Mouse (Mus musculus) right cerebral cortex, postnatal 14 days (tissue): ENCODE results near the gene Btd.
"Not testable (repeated sequence)": the region's sequence is repeated elsewhere in the genome, so short reads cannot be mapped to it uniquely, and the experiment has no call there.

Experiments used
- DNase-seq: peaks from one replicate; pipeline ENCODE4 v3.0.0; 2022

Gene Btd

DNA sequence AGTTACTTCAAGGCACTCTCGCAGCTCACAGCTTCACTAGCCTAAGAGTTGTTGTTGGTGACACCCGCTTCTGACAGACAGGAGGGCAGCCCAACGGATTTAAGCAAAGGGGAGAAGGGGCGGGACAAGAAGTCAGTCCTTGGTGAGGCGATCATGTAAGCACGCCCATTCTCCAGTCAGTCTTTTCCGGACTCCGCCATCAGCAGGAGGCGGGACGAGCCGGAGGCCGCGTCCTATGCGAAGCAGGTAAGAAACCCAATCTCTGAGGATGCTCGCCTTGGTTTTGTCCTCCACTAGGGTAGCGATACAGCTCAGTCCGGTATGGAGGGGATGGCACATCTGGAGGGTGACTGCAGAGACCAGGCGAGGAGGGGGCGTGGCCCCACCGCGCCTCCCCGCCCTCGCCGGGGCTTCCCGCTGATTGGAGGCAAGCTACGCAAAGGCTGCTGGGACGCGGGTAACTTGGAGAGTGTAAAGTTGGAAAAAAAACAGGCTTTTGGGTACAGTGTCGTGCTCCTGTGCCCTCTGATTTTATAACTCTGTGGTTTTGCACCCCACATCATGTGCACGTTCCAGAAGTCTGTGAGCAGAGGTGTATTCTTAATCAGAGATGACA lies at the start of gene Btd, which contains the start of gene Hacl1:
Btd (plus strand) TSS at position 139 of the 616 bp plus-strand sequence.
Hacl1 (minus strand) TSS at position 397 of the 616 bp plus-strand sequence.
- peak; percentile 69 for DNase-seq

DNA sequence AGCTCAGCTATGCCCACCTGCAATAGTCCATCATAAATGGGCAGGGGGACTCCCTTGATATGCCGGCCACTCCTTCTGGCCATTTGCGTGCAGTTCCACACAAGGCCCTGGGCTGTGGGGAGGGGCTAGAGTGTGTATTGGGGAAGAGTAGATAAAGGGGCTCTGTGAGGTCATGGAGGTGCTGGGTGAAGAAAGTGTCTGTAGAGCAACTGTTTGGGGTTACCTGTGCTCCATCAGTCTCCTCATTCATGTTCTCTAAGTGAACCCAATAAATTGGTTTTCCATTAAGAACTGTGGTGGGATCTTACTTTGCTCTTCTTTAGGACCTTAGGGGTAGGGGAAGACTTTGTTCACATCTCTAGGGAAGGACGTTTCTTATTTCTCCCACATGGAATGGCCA lies 49.6 kb upstream of the Btd start, which contains the start of gene Colq:
Colq (minus strand) TSS at position 101 of the 400 bp plus-strand sequence.
- no peak for DNase-seq

DNA sequence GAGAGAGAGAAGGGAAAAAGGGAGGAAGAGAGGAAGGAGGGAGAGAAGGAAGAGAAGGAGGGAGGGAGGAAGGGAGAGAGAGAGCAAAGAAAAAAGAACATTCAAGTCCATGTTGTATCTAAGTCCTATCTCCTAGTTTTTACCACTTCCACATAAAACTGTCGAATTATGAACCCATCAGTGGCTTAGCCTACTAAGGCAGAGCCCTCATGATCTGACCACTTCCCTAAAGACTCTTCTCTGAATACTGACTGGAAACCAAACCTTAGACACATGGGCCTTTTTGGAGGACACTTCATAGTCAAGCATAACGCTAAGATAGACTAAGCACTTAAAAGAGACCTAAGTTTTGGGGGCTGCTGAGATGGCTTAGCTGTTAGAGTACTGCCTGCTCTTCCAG lies 47.8 kb upstream of the Btd start:
- no peak for DNase-seq

DNA sequence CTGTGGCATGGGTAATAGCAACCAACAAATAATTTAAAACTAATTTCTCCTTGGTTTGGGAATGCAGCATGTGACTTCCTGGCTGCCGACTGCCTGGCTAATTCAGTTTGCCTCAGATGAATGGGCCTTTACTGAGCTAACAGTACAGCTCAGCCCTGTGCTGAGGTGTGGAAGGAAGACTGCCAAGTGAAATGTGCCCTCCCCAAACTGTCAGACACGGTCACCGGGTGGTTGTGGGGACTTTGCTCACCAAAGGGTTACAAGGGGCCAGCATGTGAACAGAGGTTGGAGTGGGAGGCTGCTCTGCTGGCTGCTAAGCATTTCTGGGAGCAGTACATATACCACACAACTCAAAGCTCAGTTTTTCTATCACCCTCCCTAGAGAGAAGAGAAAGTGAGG lies 46.1 kb upstream of the Btd start:
- DNase-seq: no peak

DNA sequence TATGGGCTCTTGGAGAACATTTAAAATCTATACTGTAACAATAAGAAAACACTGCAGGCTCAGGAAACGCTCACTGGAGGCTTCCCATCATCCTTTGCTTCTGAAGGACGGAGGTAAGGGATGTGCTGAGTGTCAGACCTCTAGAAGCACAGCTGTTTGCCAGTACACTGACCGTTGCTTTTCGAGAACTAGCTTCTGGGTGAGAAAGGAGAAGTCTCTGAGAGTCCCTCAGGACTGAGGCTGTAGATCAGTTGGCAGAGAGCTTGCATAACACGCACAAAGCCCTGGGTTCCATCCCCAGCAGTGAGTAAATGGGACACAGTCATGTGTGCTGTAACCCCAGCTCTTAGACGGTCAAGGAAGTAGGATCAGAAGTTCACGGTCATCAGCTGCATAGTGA lies 44.4 kb upstream of the Btd start:
- no peak for DNase-seq

DNA sequence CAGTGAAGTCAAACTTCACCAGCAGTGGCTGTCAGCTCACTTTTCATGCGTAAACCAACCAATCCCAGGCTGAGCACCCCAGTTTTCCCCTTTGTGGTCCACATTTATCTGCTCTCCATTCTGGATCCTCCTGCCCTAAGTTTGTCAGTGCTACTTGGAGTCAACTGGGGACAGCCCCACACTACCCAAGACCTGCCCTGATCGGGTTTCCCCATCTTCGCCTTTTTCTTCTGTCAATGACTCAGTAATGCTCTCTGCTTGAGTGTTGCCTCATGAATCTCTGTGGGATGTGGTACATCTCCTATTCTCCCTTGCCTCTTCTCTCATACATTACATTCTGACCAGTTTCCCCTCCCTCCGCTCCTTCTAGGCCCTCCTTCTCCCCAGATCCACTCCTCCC lies 43.4 kb upstream of the Btd start:
- DNase-seq: no peak

DNA sequence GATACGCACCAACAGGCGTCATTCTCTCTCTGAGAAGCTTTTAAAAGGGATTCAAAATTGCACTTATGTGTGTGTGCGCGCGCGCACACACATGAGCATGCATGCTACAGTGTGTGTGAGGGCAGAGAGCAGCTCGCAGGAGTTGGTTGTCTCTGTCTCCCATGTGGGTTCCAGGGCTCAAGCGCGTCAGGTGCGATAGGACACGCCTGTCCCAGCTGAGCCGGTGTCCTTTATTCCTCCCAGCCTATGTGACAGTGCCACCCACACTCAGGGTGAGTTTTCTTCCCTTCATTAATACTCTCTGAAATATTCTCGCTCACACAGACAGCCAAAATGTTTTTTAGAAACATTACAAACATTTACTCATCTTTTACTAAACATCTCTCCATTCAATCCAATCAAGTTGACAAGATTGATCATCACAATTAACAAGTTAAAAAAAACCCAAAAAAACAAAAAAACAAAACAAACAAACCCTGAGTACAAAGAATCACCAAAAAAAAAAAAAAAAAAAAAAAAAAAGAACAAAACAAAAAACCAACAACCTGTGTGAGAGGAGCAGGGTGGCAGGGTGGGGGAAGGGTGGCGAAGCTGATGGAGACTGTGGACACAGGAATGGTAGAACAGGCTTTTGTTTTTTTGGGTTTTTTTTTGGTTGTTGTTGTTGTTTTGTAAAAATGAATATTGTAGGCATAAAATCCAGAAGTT lies 38.8 kb upstream of the Btd start:
- DNase-seq: no peak

DNA sequence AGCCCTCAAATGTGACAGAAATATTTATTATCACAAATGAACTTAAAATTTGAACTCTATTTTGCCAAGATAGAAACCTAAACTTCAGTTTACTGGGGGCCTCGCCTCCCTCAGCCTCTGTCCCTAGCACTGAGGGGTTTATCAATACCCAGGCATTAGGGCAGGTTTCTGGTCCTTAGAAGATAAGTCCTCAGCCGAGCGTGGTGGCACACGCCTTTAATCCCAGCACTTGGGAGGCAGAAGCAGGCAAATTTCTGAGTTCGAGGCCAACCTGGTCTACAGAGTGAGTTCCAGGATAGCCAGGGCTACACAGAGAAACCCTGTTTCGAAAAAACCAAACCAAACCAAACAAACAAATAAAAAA lies 38.2 kb upstream of the Btd start:
- DNase-seq: not testable (repeated sequence)

DNA sequence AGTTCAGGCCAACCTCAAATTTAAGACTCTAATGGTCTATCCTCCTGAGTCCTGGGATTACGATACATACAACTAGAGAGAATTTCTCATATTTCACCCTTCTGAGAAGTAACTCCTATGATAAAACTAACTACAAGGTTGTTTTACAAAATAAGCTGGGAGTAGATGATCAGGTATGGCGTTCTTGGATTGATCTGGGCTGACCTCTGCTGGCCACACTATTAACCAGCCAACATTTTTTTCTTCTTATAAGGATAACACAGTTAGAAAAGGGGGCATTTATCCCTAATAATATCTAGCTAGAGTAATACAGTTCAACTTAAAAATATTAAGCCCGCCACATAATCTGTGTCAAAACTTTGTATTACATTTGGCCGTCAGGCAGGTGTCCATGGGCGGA lies 35.9 kb upstream of the Btd start:
- no peak for DNase-seq

DNA sequence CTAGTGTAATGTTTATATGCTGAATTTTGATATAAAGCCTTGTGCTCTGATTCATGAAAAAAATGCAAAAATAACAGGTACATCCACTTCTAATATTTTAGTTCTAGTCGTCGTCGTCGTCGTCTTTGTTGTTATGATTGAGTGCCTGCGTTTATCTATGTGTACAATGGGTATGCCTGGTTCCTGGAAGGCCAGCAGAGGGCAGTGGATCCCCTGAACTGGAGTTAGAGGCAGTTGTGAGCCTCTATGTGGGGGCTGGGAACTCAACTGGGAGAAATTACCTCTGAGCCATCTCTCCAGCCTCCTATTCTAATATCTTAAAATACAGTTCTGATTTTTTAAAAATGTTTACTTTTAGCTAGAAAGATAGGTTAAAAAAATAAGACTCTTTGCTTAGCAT lies 35.3 kb upstream of the Btd start:
- no peak for DNase-seq

DNA sequence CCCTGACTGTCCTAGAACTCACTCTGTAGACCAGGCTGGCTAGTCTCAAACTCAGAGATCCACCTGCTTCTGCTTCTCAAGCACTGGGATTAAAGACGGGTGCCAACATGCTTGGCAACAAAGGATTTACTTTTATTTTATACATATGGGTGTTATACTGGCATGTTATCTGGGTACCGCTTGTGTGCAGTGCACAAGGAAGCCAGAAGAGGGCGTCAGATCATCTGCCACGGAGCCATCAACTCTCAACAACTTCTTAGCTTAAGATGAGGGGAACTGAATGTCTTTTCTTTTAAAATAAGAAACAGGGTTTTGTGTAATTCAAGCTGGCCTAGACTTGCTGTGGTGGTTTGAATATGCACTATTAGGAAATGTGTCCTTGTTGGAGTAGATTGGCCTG lies 28.8 kb upstream of the Btd start:
- no peak for DNase-seq

DNA sequence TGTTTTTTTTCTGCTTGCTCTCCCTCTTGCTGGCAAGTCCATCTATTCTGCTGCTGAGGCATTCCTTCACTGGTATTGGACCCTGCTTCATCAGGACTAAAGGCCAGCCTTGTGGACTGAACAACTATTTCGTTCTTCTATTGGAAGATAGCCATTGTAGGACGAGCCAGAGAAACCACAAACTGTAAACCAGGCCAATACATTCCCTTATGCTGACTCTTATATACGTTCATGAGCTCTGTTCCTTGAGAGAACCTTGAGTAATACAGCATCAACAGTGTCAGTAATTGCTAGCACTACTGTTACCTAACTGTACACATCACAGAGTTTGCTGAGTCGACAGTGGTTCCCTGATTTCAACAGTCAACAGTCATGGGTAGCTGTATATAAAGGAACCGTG lies 27.2 kb upstream of the Btd start:
- DNase-seq: no peak

DNA sequence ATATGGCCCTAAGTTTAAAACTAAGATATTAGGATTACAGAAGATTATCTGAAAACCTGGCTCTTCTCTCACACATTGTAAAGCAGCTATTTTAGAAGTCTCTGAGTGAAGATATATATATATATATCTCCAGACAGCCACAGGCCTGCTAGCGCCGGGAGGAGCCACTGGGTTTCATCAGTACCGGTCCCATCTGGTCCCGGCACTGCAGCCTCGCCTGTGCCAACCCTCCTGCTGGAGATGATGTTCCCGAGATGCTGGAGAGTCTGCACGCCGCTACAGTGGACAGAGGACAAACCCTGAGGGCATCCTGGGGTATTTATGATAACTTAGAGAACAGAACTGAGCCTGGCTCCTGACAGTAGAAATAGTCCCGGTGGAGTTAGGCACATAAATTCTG lies 23.6 kb upstream of the Btd start:
- DNase-seq: peak; percentile 18

DNA sequence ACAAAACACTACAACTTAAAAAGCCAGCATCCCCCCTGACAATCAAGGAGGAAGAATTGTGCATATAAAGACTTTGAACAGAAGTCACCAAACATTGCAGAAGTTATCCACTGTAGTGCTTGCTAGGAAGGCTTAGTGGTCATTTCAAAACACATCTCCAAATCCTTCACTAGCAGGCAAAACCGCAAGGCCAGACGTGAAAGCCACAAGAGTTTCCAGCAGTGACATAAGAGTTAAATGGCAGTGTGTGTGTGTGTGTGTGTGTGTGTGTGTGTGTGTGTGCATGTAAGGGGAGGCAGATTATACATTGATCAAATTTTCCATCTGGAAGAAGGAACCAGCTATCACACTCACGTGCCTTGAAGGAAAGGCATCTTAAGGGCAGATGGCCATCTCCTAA lies 22.8 kb upstream of the Btd start:
- DNase-seq: no peak

DNA sequence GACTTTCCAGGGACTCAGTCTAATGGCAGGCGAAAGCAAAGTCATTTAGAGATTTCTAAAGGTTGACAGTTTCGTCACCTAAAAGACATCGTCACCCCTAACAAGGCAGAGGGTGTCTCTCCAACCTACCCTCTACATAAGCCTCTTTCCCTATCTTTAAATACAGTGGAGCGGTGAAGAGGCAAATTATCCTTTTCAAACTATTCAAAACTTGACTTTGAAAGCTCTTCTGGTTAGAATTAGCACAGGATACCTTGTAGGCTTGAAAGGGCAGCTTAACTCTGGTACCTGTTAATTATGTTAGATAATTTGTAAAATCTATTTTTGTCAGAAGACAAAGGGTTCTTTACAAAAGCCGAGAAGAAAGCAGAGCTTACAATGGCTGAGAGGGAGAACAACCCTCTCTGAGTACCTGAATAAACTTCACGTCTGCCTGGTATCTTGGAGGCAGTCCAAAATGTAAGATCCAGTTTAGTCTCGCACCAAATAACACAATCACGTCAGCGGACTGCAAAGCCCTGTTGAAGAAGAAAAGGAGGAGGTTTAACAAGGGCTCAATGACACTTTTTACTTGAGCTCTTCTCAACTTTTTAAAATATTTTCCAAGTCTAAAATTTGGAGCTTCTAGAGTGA lies 20.1 kb upstream of the Btd start:
- DNase-seq: no peak

DNA sequence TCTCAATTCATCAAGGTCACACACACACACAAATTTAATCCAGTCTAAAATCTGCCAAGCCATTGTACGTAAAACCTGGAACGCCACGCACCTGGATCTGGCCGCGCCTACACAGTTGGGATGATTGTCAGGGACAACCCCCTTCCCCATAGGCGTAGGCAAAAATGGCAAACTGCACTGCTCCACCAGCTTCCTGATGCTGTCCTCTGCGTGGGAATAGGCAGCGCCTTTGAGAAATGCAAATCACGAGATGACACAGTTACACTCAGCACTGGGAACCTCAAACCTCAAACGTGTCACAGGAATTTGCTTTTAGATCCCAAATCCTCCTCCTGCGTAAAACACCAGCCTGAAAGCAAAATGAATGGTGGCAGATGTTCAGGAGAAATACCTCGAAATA lies 18.1 kb upstream of the Btd start:
- DNase-seq: peak; percentile 26

DNA sequence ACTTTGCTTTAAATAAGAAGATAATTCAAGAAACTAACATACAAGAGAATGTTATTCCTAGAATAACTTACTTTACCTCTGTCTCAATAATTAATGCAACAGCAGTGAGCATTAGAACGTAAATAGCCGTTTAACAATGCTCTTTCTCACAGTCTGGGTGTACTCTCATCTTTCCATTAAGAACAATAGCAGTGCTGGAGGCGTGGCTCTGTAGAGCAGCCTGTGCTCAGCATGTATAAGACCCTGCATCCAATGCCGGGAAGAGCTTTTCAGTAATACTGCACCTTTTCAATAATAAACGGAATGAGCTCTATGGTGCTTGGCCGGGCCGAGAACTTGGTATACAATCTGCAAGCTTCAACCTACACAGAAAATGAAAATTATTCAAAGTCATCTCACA lies 10.2 kb upstream of the Btd start:
- no peak for DNase-seq

DNA sequence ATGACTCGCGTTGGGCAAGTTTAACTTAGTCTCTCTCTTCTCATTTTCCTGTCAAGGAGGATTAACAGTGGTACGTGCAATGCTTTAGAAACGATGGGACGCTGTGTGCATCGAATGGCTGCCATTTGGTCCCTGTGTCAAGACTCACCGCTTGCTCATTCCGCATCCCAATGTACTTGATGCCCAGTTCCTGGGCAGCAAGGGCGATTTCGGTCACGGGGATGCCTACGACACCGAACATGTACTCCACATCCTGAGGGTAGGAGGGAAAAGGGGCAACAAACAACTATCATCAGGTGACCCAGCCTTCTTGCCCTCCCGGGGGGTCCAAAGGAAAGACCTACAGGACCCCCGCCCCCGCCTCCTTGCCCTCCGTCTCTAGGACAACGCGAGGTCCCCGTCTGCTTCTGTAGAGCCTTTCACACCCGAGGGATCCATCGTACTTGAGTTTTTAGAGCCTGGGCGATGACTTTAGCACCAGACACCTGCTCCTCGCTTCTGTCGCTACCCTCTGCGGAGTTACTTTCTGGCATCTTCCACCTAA lies 410 bp upstream of the Btd start, which contains the start of gene Gm49387:
Gm49387 (minus strand) TSS at position 533 of the 544 bp plus-strand sequence.
- DNase-seq: no peak

DNA sequence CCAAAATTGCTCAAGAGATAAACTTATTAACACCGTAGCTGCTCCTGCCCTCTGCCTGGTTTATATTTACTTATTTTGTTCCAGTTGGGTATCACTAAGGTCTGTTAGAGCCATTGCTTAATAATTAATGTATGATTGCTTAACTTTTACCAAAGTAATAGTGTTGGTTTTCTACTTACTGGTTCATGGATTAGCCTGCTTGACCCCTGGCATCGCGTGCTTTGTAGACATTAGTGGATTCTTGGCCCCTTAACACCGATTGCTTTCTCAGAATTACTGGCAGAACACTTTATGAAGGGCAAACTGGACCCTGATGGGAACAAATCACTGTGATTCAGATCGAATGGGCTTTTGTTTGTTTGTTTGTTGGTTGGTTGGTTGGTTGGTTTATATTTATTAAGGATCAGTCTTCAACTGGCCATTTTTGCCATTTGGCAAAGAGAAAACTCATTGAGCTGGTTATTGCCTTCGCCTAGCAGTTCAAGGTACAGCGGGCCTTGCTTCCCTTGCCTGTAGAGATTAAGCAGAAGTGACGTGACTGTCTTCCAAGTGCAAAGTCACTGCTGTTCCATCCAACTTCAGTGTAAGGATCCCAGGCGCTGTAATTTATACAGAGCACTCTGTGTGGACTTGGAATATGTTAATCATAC lies 803 bp downstream of the Btd start:
- no peak for DNase-seq

DNA sequence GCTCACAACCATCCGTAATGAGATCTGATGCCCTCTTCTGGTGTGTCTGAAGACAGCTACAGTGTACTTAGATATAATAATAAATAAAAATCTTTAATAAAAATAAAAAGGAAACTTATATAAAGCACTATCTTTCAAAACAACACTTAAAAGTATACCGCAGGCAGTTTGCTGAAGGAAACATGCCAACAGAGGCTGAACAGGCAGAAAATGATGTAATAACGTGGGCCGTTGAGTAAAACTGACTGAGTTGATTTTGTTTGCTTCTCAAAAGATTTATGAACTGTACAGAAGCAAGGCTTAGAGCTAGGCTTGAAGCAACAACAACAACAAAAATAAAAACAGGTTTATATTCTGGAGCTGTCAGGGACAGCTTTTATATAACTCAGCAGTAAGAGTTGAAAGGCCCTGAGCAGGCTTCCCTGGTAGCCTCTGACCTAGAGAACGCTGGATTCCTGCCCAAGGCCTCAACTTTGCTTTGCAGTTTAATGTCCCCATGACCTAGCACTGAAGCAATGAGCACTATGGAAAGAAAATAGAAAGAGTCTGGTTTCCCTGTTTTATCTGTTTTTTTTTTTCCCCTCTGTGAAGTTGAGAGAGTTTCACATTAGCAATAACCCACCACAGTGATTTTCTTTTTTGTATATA lies 3.5 kb downstream of the Btd start:
- no peak for DNase-seq

DNA sequence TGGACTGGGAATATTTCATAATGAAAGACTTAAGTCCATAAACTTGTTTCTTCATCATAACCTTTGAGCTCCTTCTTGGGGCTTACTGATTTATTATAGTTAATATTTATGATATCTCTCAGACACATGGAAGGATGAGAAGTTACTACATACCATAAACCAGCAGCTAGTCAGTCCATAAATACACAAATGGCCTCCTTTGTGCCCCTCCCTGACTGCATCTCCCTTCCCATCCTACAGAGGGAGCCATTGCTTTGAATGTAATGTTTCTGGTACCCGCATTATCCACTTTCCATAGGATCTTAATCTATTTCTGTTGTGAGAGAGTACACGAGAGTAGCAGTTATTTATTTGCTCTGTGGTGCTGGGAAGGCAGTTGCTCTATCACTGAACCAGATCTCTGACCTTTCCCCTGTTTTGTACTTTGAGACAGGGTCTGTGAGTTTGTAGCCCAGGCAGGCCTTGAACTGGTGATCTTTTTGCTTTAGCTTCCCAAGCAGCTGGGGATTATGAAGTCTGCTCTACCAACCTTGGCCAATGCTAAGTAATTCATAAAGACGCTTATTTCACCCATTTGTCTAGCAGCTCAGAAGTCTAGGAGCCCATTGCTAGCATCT lies 4.2 kb downstream of the Btd start:
- no peak for DNase-seq

DNA sequence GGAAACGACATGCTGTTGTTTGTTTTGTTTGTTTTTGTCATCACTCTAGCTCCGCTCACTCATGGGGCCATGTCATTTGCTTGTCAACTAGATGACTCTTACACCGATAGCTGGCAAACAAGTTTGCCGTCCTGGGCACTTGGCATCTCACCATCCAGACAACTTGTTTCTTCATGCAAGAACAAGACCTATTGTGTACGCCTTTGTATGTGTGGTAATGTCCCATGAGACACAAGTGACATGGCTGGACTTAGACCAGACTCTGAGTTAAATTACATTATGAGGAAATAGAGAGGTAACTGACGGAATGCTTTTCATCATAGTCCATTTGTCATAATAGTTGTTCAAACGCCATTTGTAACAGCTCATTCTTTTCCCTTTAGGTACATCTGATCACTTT lies 5.1 kb downstream of the Btd start:
- no peak for DNase-seq

DNA sequence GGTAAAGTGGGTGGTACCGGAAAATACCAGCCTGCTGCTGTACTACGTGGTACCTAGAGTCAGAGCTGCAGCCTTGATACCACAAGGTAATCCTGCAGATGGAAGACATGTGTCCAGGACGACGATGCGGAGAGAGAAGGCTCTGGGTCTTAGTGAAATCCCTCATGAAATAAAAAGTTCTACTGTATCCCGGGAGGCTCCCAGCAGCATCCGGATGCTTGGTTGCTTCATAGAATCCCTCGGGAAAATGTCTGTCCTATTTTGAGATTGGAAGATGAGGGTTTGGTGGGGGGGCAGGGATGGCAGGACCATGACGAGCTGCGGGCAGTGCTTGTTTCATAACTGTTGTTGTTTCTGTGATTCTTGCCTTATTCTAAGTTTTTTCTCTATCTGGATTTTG lies 7.2 kb downstream of the Btd start:
- no peak for DNase-seq
